Mouse (Mus musculus) heart, postnatal 0 days (tissue): ENCODE data around the gene 4930438A08Rik. TPM values are rescaled to one million over a fixed set of nuclear protein-coding genes. Genes with fewer than 3 reads are reported as not detected.
"Not testable (repeated sequence)": the region's sequence is repeated elsewhere in the genome, so short reads cannot be mapped to it uniquely, and the experiment has no call there.

Experiments
- ATAC-seq: fragments of 200-750 bp; cut with Nextera tagmentation; 2 replicates; pipeline ENCODE4 v1.8.0; 2017; ENCODE audit warnings: low read depth, moderate number of reproducible peaks, moderate library complexity; ENCODE audit not compliant: insufficient read depth
- DNase-seq: peaks from one replicate; pipeline ENCODE4 v3.0.0-alpha.2; 2016; ENCODE audit warnings: low spot score
- H3K27ac ChIP-seq: fragments of 300-500 bp; sonication (generic); 2 replicates; pipeline ENCODE4 v1.5.1; 2014; ENCODE audit warnings: low read depth, mild to moderate bottlenecking
- H3K27me3 ChIP-seq: fragments of 300-500 bp; sonication (generic); 2 replicates; pipeline ENCODE4 v1.6.1; 2014; ENCODE audit warnings: low read length, mixed read lengths; ENCODE audit not compliant: control insufficient read depth, insufficient read depth
- H3K36me3 ChIP-seq: fragments of 300-500 bp; sonication (generic); replicated peaks from 2 replicates; pipeline ENCODE4 v1.6.1; 2014; ENCODE audit warnings: low read length, mixed read lengths; ENCODE audit not compliant: control insufficient read depth, insufficient read depth
- H3K4me1 ChIP-seq: fragments of 300-500 bp; sonication (generic); 2 replicates; pipeline ENCODE4 v1.6.1; 2014; ENCODE audit warnings: antibody characterized with exemption; ENCODE audit not compliant: control insufficient read depth, insufficient read depth
- H3K4me2 ChIP-seq: fragments of 300-500 bp; sonication (generic); 2 replicates; pipeline ENCODE4 v1.6.1; 2014; ENCODE audit warnings: low read depth, mild to moderate bottlenecking, low read length, moderate library complexity
- H3K4me3 ChIP-seq: fragments of 300-500 bp; sonication (generic); 2 replicates; pipeline ENCODE4 v1.5.1; 2014; ENCODE audit warnings: low read depth, low read length
- H3K9ac ChIP-seq: fragments of 300-500 bp; sonication (generic); replicated peaks from 2 replicates; pipeline ENCODE4 v1.6.1; 2014; ENCODE audit warnings: low read depth, low read length, mixed read lengths
- H3K9me3 ChIP-seq: fragments of 300-500 bp; sonication (generic); replicated peaks from 2 replicates; pipeline ENCODE4 v1.6.1; 2016; ENCODE audit warnings: low read length; ENCODE audit not compliant: control insufficient read depth
- CTCF ChIP-seq: IDR thresholded peaks from 2 replicates; pipeline ENCODE4 v1.5.1; 2016; ENCODE audit warnings: antibody characterized with exemption, control low read depth, low read depth
- EP300 ChIP-seq: IDR thresholded peaks from 2 replicates; pipeline ENCODE4 v1.6.1; 2016; ENCODE audit warnings: antibody characterized with exemption, low read depth
- WGBS: fragments of 180-500 bp; shearing (Covaris S2); extraction: QIAGEN DNeasy Blood & Tissue Kit; methylation state at CpG from one replicate; pipeline ENCODE4 v1.1.7; 2014; 5-methylcytosine and 5-hydroxymethylcytosine counted together
- polyA plus RNA-seq: library from polyadenylated mRNA; unstranded; fragments of >200 nt; fragmentation: Nextera tagmentation; extraction: Ambion mirVana; gene quantifications from 2 replicates; pipeline ENCODE4 v1.2.1, GENCODE M21; 2015
- total RNA-seq: library from RNA; depleted of rRNA; stranded (reverse); fragments of >200 nt; gene quantifications from 2 replicates; pipeline ENCODE4 v1.2.3, GENCODE M21; 2014; ENCODE audit warnings: low replicate concordance

The 4930438A08Rik gene
- total and polyA plus RNA-seq, 2 experiments from 2014 or later, result not detected

DNA sequence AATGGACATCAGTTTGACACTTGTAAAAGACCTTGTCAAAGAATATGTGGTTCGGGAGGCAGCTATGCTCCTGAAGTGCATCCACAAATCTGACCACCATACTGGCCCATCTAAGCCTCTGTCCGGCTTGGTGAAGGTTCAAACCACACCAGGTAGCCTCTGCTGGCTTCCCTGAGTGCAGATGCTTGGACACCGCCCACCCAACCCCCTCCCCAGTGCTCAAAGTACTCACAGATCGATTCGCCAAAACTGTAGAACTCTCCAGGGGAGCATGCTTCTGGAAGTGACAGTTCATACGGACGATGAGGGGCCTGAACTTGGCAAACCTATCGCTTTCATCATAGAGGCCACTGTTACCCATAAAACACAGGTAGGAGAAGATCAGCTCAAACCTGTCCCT lies 43.4 kb upstream of the 4930438A08Rik start:
- Histone ChIP-seq H3K27me3 (no peaks in the 10 kb centered on the region), H3K4me2 (no peak overlapping the region), H3K27ac (no peak overlapping the region), H3K4me1 (no peaks in the 10 kb centered on the region), H3K9me3 (no peaks in the 10 kb centered on the region), H3K9ac (no peak overlapping the region), H3K4me3 (no peak overlapping the region), H3K36me3 (no peaks in the 10 kb centered on the region)
- DNase-seq (no peak), ATAC-seq (no peak)
- TF ChIP-seq CTCF (no peak), EP300 (no peak)
- 76% methylated on average over 8 of the region's 8 CpGs for WGBS

GRCm38 (mm10) chr11:58234551-58234950 lies 40.0 kb upstream of the 4930438A08Rik start:
- not testable (repeated sequence) for ATAC-seq, H3K9ac ChIP-seq, H3K9me3 ChIP-seq, H3K27ac ChIP-seq, H3K36me3 ChIP-seq, H3K4me3 ChIP-seq, H3K27me3 ChIP-seq, H3K4me2 ChIP-seq, DNase-seq, H3K4me1 ChIP-seq
- 74% methylated on average over 3 of the region's 3 CpGs for WGBS

GRCm38 (mm10) chr11:58235152-58235551 lies 39.4 kb upstream of the 4930438A08Rik start:
- H3K4me2 ChIP-seq, result no peak overlapping the region
- no peaks in the 10 kb centered on the region for H3K27me3 ChIP-seq
- TF ChIP-seq EP300 (no peak), CTCF (peak; percentile 53)
- no peak overlapping the region for H3K27ac ChIP-seq
- DNase-seq (peak; percentile 36), ATAC-seq (peak; percentile 20; the same call in 1 of the 2 replicates)
- H3K9ac ChIP-seq, result no peak overlapping the region
- no peak overlapping the region for H3K4me3 ChIP-seq
- no peaks in the 10 kb centered on the region for H3K36me3 ChIP-seq
- 0 out of 2 replicates have a peak, but pooled peaks cover 4% of the 10 kb centered on the region for H3K4me1 ChIP-seq
- WGBS, result 18% methylated on average over 6 of the region's 6 CpGs
- H3K9me3 ChIP-seq, result no peaks in the 10 kb centered on the region

- peak; percentile 50 for DNase-seq
- no peak overlapping the region for H3K9ac ChIP-seq
- H3K27me3 ChIP-seq, result 0 out of 2 replicates have a peak, but pooled peaks cover 2% of the 10 kb centered on the region
- H3K4me1 ChIP-seq, result 0 out of 2 replicates have a peak, but pooled peaks cover 4% of the 10 kb centered on the region
- H3K27ac ChIP-seq, result no peak overlapping the region
- H3K4me3 ChIP-seq, result peak overlapping the region; percentile 33
- ATAC-seq, result peak; percentile 84
- no peaks in the 10 kb centered on the region for H3K9me3 ChIP-seq
- peak; percentile 22; the same call in 1 of the 2 replicates for TF ChIP-seq CTCF
- no peak for TF ChIP-seq EP300
- no peaks in the 10 kb centered on the region for H3K36me3 ChIP-seq
- H3K4me2 ChIP-seq, result peak overlapping the region; percentile 60
- 4% methylated on average over 37 of the region's 37 CpGs for WGBS
Measured at GRCm38 (mm10) chr11:58238840-58239791, 35.5 kb upstream of the 4930438A08Rik start.

DNA sequence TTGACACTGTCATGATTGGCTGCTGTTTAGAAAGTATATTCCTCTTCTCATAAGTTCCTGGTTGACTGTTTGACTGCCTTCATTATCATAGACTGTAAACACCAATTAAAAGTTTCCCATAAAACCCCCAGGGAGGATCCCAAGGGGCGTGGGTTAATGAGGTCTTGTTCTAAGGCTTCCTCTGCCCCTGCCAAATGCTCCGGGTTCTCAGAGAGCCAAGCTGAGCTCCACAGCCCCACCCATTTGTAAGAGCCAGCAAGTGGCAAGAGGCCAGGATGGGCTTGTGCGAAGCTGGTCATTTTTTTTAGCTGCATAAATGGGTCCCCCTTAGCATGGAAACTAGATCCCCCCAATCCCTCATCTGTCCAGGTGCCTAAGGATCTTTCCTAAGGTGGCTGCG lies 27.3 kb upstream of the 4930438A08Rik start:
- no peaks in the 10 kb centered on the region for H3K9me3 ChIP-seq

More for the DNA sequence above, 27.3 kb upstream of the 4930438A08Rik start:
- WGBS, result 36% methylated on average over 4 of the region's 4 CpGs
- H3K4me3 ChIP-seq, result no peak overlapping the region
- no peak for ATAC-seq
- no peak for DNase-seq
- no peak overlapping the region for H3K9ac ChIP-seq
- no peaks in the 10 kb centered on the region for H3K36me3 ChIP-seq
- no peaks in the 10 kb centered on the region for H3K4me1 ChIP-seq
- H3K4me2 ChIP-seq, result no peak overlapping the region
- no peak overlapping the region for H3K27ac ChIP-seq
- no peak for TF ChIP-seq CTCF
- TF ChIP-seq EP300, result no peak
- H3K27me3 ChIP-seq, result 0 out of 2 replicates have a peak, but pooled peaks cover under 1% of the 10 kb centered on the region
